Mouse (Mus musculus) natural killer cell, adult 2 months (primary cell): ENCODE measurements around the gene Ugt1a6b.
"Not testable (repeated sequence)": the region's sequence is repeated elsewhere in the genome, so short reads cannot be mapped to it uniquely, and the experiment has no call there.

ENCODE experiments used
- DNase-seq, 2 experiments: peaks; one replicate each; pipeline ENCODE4 v3.0.0; 2022; ENCODE audit warnings: low spot score in 2 of 2

The Ugt1a6b gene

GRCm38 (mm10) chr1:88121521-88121920, 18.5 kb downstream of the Ugt1a6b start:
- not testable (repeated sequence) for DNase-seq

- not testable (repeated sequence) for DNase-seq
Measured at GRCm38 (mm10) chr1:88125827-88126360, 22.8 kb downstream of the Ugt1a6b start.

- DNase-seq = not testable (repeated sequence)
Measured at GRCm38 (mm10) chr1:88129091-88129490, 26.0 kb downstream of the Ugt1a6b start.

- not testable (repeated sequence) for DNase-seq
Measured at GRCm38 (mm10) chr1:88130223-88130622, 27.2 kb downstream of the Ugt1a6b start.

DNA sequence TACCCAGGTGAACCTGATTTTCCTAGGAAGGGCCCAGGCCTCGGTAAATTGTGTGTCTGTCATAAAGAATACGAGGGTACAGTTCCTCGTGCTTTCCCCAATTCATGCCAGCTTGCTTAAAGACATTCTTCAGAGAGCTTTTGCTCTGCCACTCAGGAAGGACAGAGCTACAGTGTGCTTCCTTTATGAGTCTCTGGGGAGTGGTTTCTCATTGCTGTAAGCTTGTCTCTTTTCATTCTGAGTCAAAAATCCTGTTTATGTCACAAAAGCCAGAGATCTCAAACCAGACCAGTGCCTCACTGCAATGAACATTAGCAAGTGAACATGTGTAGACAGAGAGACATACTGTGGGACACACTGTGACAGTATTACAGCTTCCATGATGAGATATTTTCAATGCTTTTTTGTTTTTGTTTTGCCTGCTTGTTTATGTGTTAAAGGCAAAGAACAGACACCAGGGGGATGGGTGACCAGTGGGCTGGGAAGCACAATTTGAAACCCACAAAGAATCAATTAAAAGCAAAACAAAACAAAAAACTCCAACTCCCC, 30.9 kb downstream of the Ugt1a6b start:
- no peak for DNase-seq

- DNase-seq = not testable (repeated sequence)
Measured at GRCm38 (mm10) chr1:88134457-88135011, 31.5 kb downstream of the Ugt1a6b start, which contains the start of gene Ugt1a6a. Ugt1a6a (plus strand) TSS chr1:88134809.

- DNase-seq = not testable (repeated sequence)
Measured at GRCm38 (mm10) chr1:88135229-88135904, 32.3 kb downstream of the Ugt1a6b start.

- DNase-seq = no peak
Measured at GRCm38 (mm10) chr1:88136646-88137045, 33.6 kb downstream of the Ugt1a6b start.

- DNase-seq = no peak
Measured at GRCm38 (mm10) chr1:88137264-88137663, 34.2 kb downstream of the Ugt1a6b start.

DNA sequence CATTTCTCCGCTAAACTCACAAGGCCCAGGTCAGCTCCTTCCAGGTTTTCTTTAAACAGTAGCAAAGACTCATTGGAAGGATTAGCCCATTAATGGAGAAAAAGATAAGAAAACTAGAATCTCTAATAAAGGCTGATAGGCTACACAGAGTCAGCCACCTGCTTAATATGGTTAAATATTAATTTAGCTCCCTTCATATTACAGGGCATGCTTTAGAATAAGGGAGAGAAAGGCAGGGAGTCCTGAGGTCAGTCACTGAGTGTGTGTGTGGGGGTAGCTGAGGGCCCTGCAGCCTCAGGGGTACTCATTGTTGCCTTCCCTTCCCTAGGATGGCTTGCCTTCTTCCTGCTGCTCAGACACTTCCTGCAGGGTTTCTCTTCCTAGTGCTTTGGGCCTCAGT, 35.1 kb downstream of the Ugt1a6b start:
- DNase-seq = no peak

- not testable (repeated sequence) for DNase-seq
Measured at GRCm38 (mm10) chr1:88140492-88140891, 37.4 kb downstream of the Ugt1a6b start.

- peak; percentile 7 to 19 for DNase-seq
Measured at GRCm38 (mm10) chr1:88143966-88144675, 41.1 kb downstream of the Ugt1a6b start.

- not testable (repeated sequence) for DNase-seq
Measured at GRCm38 (mm10) chr1:88145278-88145677, 42.2 kb downstream of the Ugt1a6b start.

DNA sequence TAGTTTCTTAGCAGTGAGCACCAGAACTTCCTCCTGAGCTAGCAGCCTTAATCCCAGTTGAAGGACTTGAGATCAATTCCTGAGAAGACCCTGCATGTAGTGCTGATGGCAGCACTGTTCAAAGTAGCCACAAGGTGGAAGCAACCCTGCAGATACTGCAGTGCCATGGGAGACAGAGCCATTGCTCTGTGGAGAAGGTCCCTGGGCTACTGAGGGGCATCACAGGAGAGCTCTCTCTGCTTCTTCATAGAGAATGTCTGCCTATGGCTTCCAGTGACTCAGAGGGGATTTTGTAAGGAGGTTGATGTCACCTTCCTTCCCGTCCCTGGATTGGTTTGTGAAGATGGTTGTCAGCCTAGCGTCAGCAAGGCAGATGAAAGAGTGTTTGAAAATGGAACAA, 47.1 kb downstream of the Ugt1a6b start:
- DNase-seq = not testable (repeated sequence)

DNA sequence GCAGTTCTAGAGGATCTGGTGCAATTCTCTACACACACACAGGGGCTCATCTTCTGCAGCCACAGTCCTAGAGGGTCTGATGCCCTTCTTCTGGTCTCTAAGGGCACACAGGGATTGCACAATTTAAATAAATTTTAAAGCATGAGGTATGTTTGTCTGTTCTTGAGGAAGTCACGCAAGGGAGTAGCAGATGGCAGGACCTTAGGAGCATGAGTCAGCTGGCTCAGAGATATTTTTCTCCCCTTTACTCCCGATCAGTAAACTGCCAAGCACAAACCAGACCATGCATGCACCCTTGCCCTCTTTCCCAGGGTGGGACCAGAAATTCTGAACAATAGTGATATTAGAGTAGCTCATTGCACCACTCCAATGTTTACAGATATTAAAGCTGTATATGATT, 55.4 kb downstream of the Ugt1a6b start:
- DNase-seq = no peak

DNA sequence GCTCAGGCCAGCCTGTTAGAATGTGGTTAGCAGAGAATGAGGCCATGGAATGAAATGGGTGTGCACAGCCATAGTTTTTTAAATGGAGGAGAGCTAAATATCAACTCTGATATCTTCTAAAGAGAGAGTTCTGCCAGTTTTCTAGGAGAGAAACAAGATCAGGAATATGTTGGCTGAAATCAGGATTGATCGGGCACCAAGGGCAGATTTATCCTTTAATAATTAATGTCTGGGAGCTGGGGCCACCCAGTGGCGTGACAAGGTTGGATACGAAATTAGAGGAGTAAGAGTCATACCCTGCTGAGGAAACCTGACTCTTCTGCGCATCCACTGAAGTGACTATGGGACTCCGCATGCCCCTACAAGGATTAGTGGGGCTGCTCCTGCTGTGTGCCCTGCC, 62.7 kb downstream of the Ugt1a6b start, which contains the start of gene Ugt1a5:
Ugt1a5 (plus strand) TSS at position 302 of the 400 bp plus-strand sequence.
- DNase-seq = no peak

DNA sequence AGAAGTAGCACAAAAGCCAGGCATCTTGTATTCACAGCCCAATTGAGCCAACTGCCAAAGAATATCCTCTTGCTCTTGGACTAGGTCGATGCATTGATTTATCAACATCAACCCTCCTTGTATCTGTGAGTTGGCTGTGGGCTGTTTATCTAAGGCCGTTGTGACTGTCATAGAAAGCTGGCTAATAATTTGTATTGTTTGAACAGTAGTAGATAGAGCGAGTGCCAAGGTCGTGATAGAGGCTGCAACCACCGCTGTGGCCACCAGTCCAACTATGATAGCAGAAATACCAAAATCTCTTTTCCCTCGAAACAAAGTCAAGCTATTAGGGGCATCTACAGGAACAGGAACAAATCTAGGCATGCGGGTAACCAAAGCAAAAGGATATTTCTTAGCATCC, 69.1 kb downstream of the Ugt1a6b start:
- not testable (repeated sequence) for DNase-seq

GRCm38 (mm10) chr1:88179657-88180056, 76.6 kb downstream of the Ugt1a6b start:
- DNase-seq = no peak

- DNase-seq = no peak
Measured at GRCm38 (mm10) chr1:88186325-88186935, 83.4 kb downstream of the Ugt1a6b start.

DNA sequence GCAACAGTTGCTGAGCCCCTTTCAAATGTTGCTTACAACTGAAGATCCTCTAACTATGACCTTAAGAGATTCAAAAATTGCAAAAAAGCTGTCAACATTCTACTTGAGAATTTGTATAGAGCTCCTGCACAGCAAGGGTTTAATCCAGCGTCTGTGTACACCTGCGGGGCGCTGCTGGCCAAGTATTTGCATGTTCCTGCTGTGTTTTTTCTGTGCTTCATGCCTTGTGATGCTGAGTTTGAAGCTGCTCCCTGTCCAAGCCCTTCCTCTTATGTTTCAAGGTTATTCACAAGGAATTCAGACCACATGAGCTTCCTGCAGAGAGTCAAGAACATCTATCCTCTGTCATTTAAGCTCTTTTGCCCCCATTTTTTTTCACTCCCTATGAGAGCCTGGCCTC, 89.1 kb downstream of the Ugt1a6b start:
- DNase-seq = no peak

GRCm38 (mm10) chr1:88195687-88196086, 92.6 kb downstream of the Ugt1a6b start:
- no peak for DNase-seq

DNA sequence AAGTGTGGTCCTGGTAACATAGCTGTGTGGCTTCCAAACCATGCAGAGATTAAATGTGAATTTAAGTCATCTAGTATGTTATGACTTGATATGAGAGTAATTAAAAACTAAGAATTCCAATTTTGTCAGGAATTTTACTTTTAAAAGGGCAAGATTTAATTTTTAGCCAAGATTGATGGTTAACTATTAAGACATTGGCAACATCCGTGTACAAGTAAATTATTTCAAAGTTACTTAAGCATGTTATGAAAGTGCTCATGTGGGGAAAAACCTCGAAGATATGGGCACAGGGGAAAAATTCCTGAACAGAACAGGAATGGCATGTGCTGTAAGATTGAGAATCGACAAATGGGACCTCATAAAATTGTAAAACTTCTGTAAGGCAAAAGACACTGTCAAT, 94.4 kb downstream of the Ugt1a6b start:
- no peak for DNase-seq
